Comparison of ENCODE assay signal across 8 mouse cellular contexts in genomic region chr11:62076345-62077156, GRCm38 (mm10).
A peak's percentile ranks its signal among the peaks of the same experiment; 100 is the strongest.
DNase-seq lines count a peak whose midpoint lies in the region; ATAC-seq and TF ChIP-seq lines count a peak whose summit lies in the region.

No protein-coding gene starts in this region.

- H3K4me1 ChIP-seq in hindbrain, postnatal 0 days (ENCODE audit: insufficient read depth, low read length): peaks cover 5% of the 10 kb centered on the region; the same call in 1 of the 2 replicates

- H3K9ac ChIP-seq in hindbrain, postnatal 0 days (replicated peaks; ENCODE audit: low read length): peak overlapping the region; percentile 70

- H3K27ac ChIP-seq in hindbrain, postnatal 0 days: peak overlapping the region; percentile 95
- H3K27ac ChIP-seq in left cerebral cortex, adult 2 months: peak overlapping the region; percentile 59; the same call in 1 of the 2 replicates

- H3K27me3 ChIP-seq in hindbrain, postnatal 0 days (ENCODE audit: insufficient read depth, low read length): no peaks in the 10 kb centered on the region

- 3% methylated on average over 39 of the region's 42 CpGs for WGBS in hindbrain, postnatal 0 days

- H3K9me3 ChIP-seq in hindbrain, postnatal 0 days (ENCODE audit: low read length): no peaks in the 10 kb centered on the region

- no peak for TF ChIP-seq CTCF in hindbrain, postnatal 0 days (IDR thresholded peaks at IDR 0.05; ENCODE audit: low read depth)
- TF ChIP-seq CTCF in left cerebral cortex, adult 2 months (IDR thresholded peaks at IDR 0.05): no peak

- intact Hi-C loops in left cerebral cortex, adult 2 months (cut with DNase I): no loop called here

- H3K36me3 ChIP-seq in hindbrain, postnatal 0 days (ENCODE audit: insufficient read depth, low read length): no peaks in the 10 kb centered on the region

- H3K4me2 ChIP-seq in hindbrain, postnatal 0 days (ENCODE audit: low read depth, low read length): peak overlapping the region; percentile 91

- H3K4me3 ChIP-seq in hindbrain, postnatal 0 days (ENCODE audit: low read length): peak overlapping the region; percentile 62
- peak overlapping the region; percentile 76 for H3K4me3 ChIP-seq in left cerebral cortex, adult 2 months

- DNase-seq in adrenal gland, adult (ENCODE audit: inconsistent age in 2 of 2, low spot score in 1 of 2): peak; percentile 99
- DNase-seq in embryo, embryonic 10 days (ENCODE audit: low spot score): peak; percentile 96
- peak; percentile 96 to 99 for DNase-seq in gastrocnemius, adult 8-10 months (ENCODE audit: low spot score in 2 of 2)
- peak; percentile 100 for DNase-seq in hindbrain, postnatal 0 days (ENCODE audit: low spot score)
- peak; percentile 81 to 92 for DNase-seq in left cerebral cortex, adult 2 months (ENCODE audit: extremely low spot score in 1 of 2, low spot score in 2 of 2)
- peak; percentile 95 for DNase-seq in right cerebral cortex, adult 18-20 months
- peak; percentile 78 for DNase-seq in urinary bladder, adult 2 months (ENCODE audit: low spot score)

- peak; percentile 99 for ATAC-seq in hindbrain, postnatal 0 days
- ATAC-seq in megakaryocyte, adult 5-6 weeks (ENCODE audit: poor library complexity, severe bottlenecking): peak; percentile 85

Comparison
In these comparisons a context has a peak if more than half of its experiments do, and no peak if none do; other contexts are left out.
1. Peak in every context shown above with its lines: DNase-seq, ATAC-seq, H3K4me3 ChIP-seq and H3K27ac ChIP-seq.